Mouse (Mus musculus): ENCODE measurements around the gene Psmb1. TPM values are rescaled to one million over a fixed set of nuclear protein-coding genes. Genes with fewer than 3 reads are reported as not detected.

The Psmb1 gene
- polyA plus RNA-seq, 1 experiment from 2014 or later, result 222 TPM

DNA sequence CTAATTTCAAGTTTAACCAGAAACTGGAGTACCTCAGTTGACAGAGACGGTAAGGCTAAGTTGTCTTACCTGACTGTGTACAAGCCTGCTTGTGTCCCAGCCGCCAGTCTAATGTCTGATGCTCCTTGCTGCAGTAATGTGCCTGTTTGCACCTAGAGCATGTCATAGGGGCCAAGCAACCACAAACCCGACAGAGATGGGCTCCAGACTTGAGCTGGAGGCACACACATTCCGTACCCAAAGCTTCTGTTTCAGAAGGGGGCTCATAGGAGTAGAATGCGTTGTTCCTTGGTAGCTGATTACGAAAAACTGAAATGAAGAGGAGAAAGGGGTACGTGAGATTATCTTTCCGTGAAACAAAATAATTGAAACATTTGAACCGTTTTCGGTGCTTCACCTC lies 26.8 kb upstream of the Psmb1 start:
- H3K36me3 ChIP-seq (ENCODE audit: control insufficient read depth, insufficient read depth, low read length), result peaks cover 10% of the 10 kb centered on the region; the same call in 1 of the 2 replicates
- WGBS, result 11% methylated on average over 10 of the region's 10 CpGs
- peak overlapping the region; percentile 81 for H3K4me3 ChIP-seq (ENCODE audit: low read depth, low read length)
- no peak overlapping the region; the same call in 1 of the 2 replicates for H3K27ac ChIP-seq (replicated peaks)
- H3K9me3 ChIP-seq (ENCODE audit: control insufficient read depth, low read length), result no peaks in the 10 kb centered on the region
- ATAC-seq (ENCODE audit: low FRiP score, low TSS enrichment) (no peak), DNase-seq (ENCODE audit: low spot score) (no peak)
- peak overlapping the region; percentile 93 for H3K4me2 ChIP-seq (replicated peaks; ENCODE audit: low read depth)
- H3K27me3 ChIP-seq (ENCODE audit: control insufficient read depth, insufficient read depth, low read length), result no peaks in the 10 kb centered on the region
- TF ChIP-seq CTCF (IDR thresholded peaks at IDR 0.05; ENCODE audit: low read depth) (no peak), EP300 (optimal IDR thresholded peaks at IDR 0.05) (no peak)
- H3K4me1 ChIP-seq (replicated peaks; ENCODE audit: control insufficient read depth, insufficient read depth), result no peaks in the 10 kb centered on the region; the same call in 1 of the 2 replicates
- peak overlapping the region; percentile 82 for H3K9ac ChIP-seq (ENCODE audit: low read length)

DNA sequence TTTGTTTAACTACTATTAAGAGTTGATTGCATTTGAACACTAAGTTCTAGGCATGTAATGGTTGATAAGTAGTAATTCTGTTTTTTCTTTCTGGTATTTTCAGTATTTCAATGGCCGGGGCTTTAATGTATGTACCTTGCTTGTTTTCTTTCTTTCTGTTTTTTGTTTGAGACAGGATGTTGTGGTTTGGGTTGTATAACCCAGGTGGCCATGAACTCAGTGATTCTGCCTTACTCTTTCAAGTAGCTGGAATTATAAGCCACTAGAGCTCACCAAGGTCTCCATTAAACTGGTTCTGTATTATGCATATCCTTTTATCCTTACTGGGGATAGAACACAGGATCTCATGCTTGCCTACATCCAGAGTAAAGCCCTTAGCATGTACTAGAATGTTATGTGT lies 19.2 kb upstream of the Psmb1 start:
- no peak for DNase-seq (ENCODE audit: low spot score)
- Histone ChIP-seq H3K4me3 (ENCODE audit: low read depth, low read length) (no peak overlapping the region), H3K9ac (ENCODE audit: low read length) (no peak overlapping the region), H3K9me3 (ENCODE audit: control insufficient read depth, low read length) (no peaks in the 10 kb centered on the region), H3K27me3 (ENCODE audit: control insufficient read depth, insufficient read depth, low read length) (no peaks in the 10 kb centered on the region), H3K4me2 (replicated peaks; ENCODE audit: low read depth) (no peak overlapping the region), H3K4me1 (replicated peaks; ENCODE audit: control insufficient read depth, insufficient read depth) (no peaks in the 10 kb centered on the region), H3K27ac (replicated peaks) (no peak overlapping the region), H3K36me3 (ENCODE audit: control insufficient read depth, insufficient read depth, low read length) (peaks cover 29% of the 10 kb centered on the region; the same call in 1 of the 2 replicates)
- 94% methylated on average over 1 of the region's 1 CpGs for WGBS
- no peak for TF ChIP-seq EP300 (optimal IDR thresholded peaks at IDR 0.05)
- no peak for TF ChIP-seq CTCF (IDR thresholded peaks at IDR 0.05; ENCODE audit: low read depth)
- ATAC-seq (ENCODE audit: low FRiP score, low TSS enrichment), result no peak

DNA sequence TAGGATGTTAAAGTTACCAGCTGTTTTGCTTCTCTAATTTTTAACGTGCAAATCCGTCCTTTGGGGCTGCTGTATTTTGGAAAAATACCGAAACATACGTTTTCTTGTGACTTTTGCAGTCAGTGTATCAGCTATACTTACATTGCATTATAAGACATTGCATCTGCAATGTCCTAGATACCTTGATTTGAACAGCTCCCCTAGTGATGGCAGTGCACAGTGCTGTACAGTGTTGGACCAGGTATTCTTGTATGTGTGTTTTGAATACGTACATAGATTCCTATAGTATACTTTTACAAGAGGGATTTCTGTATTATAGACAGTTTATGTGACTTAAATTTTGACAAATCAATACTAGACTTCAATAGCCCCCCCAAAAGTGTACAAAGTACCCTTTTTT lies 18.6 kb upstream of the Psmb1 start:
- no peaks in the 10 kb centered on the region for H3K27me3 ChIP-seq (ENCODE audit: control insufficient read depth, insufficient read depth, low read length)
- no peak overlapping the region for H3K27ac ChIP-seq (replicated peaks)
- no peak; the same call in 1 of the 2 replicates for TF ChIP-seq CTCF (IDR thresholded peaks at IDR 0.05; ENCODE audit: low read depth)
- no peak for TF ChIP-seq EP300 (optimal IDR thresholded peaks at IDR 0.05)
- H3K9me3 ChIP-seq (ENCODE audit: control insufficient read depth, low read length), result no peaks in the 10 kb centered on the region
- WGBS, result 89% methylated on average over 5 of the region's 5 CpGs
- H3K9ac ChIP-seq (ENCODE audit: low read length), result no peak overlapping the region
- H3K4me2 ChIP-seq (replicated peaks; ENCODE audit: low read depth), result no peak overlapping the region
- DNase-seq (ENCODE audit: low spot score), result no peak
- no peaks in the 10 kb centered on the region for H3K4me1 ChIP-seq (replicated peaks; ENCODE audit: control insufficient read depth, insufficient read depth)
- peaks cover 29% of the 10 kb centered on the region; the same call in 1 of the 2 replicates for H3K36me3 ChIP-seq (ENCODE audit: control insufficient read depth, insufficient read depth, low read length)
- ATAC-seq (ENCODE audit: low FRiP score, low TSS enrichment), result no peak
- H3K4me3 ChIP-seq (ENCODE audit: low read depth, low read length), result no peak overlapping the region

DNA sequence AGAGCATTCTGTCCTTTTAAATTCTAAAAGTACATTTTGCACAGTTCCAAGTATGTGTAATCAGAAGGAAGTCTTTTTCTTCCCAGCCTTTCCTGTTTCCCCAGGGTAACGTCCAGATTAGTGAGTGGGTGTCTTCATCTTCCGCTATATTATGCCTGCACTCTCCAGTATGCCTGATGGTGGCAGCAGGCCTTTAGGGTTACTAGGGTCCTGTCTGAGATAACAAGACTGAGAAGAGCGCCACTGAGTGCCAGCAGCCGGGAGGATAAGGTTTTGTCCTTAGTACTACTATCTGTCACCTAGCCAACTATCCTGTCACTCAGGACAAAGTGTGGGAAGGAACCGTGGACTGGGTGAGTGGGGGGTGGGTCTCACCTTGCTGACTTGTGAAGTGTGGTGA lies 18.2 kb upstream of the Psmb1 start:
- DNase-seq (ENCODE audit: low spot score) (no peak), ATAC-seq (ENCODE audit: low FRiP score, low TSS enrichment) (no peak)
- TF ChIP-seq CTCF (IDR thresholded peaks at IDR 0.05; ENCODE audit: low read depth), result peak; percentile 19; the same call in 1 of the 2 replicates
- no peak for TF ChIP-seq EP300 (optimal IDR thresholded peaks at IDR 0.05)
- no peaks in the 10 kb centered on the region for H3K4me1 ChIP-seq (replicated peaks; ENCODE audit: control insufficient read depth, insufficient read depth)
- no peaks in the 10 kb centered on the region for H3K27me3 ChIP-seq (ENCODE audit: control insufficient read depth, insufficient read depth, low read length)
- H3K9ac ChIP-seq (ENCODE audit: low read length), result no peak overlapping the region
- no peak overlapping the region for H3K4me2 ChIP-seq (replicated peaks; ENCODE audit: low read depth)
- no peaks in the 10 kb centered on the region for H3K9me3 ChIP-seq (ENCODE audit: control insufficient read depth, low read length)
- WGBS, result 73% methylated on average over 5 of the region's 5 CpGs
- no peak overlapping the region for H3K27ac ChIP-seq (replicated peaks)
- H3K4me3 ChIP-seq (ENCODE audit: low read depth, low read length), result no peak overlapping the region
- peaks cover 29% of the 10 kb centered on the region; the same call in 1 of the 2 replicates for H3K36me3 ChIP-seq (ENCODE audit: control insufficient read depth, insufficient read depth, low read length)

DNA sequence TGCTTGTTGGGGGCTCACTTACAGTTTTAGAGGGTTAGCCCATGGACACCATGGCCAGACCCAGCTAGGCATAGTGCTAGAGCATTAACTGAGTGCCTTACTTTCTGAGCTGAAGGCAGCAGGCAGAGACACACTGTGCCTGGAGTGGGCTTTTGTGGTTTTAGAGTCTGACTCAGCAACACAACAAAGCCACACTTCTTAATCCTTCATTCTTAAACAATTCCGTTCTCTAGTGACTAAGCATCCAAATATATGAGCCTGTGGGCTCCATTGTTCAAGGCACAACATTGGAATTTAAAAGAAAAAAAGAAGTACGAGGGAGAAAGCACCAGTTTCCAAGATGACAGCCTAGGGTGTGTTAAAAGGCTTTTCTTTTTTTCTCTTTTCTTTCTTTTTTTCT lies 11.1 kb upstream of the Psmb1 start:
- DNase-seq (ENCODE audit: low spot score) (no peak), ATAC-seq (ENCODE audit: low FRiP score, low TSS enrichment) (no peak)
- no peak overlapping the region for H3K4me2 ChIP-seq (replicated peaks; ENCODE audit: low read depth)
- no peaks in the 10 kb centered on the region for H3K4me1 ChIP-seq (replicated peaks; ENCODE audit: control insufficient read depth, insufficient read depth)
- H3K27ac ChIP-seq (replicated peaks), result no peak overlapping the region
- TF ChIP-seq CTCF (IDR thresholded peaks at IDR 0.05; ENCODE audit: low read depth), result no peak
- TF ChIP-seq EP300 (optimal IDR thresholded peaks at IDR 0.05), result no peak
- H3K9me3 ChIP-seq (ENCODE audit: control insufficient read depth, low read length), result no peaks in the 10 kb centered on the region
- 80% methylated on average over 2 of the region's 2 CpGs for WGBS
- H3K9ac ChIP-seq (ENCODE audit: low read length), result no peak overlapping the region
- no peak overlapping the region for H3K4me3 ChIP-seq (ENCODE audit: low read depth, low read length)
- H3K27me3 ChIP-seq (ENCODE audit: control insufficient read depth, insufficient read depth, low read length), result no peaks in the 10 kb centered on the region
- peaks cover 25% of the 10 kb centered on the region for H3K36me3 ChIP-seq (ENCODE audit: control insufficient read depth, insufficient read depth, low read length)

DNA sequence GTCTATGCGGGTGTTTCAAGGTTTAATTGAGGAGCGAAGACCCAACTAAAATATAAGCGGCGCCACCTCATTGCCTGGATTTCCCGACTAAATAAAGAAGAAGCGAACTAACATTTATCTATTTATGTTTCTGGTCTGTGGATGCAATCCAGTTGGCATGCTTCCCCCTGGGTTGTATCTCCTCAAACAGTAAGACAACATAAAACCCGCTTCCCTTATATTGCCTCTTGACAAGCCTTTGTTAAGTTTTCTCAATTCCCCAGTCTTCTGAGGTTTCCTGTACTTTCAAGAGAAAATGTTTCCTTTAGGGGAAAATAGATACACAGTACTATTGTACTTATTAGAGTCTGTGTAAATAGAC lies 818 bp downstream of the Psmb1 start:
- Histone ChIP-seq H3K27ac (replicated peaks) (peak overlapping the region; percentile 94), H3K9ac (ENCODE audit: low read length) (no peak overlapping the region)

More for the DNA sequence above, 818 bp downstream of the Psmb1 start:
- H3K9me3 ChIP-seq (ENCODE audit: control insufficient read depth, low read length), result no peaks in the 10 kb centered on the region
- H3K4me1 ChIP-seq (replicated peaks; ENCODE audit: control insufficient read depth, insufficient read depth), result peaks cover 4% of the 10 kb centered on the region; the same call in 1 of the 2 replicates
- H3K4me2 ChIP-seq (replicated peaks; ENCODE audit: low read depth), result peak overlapping the region; percentile 74
- peak overlapping the region; percentile 74; the same call in 1 of the 2 replicates for H3K4me3 ChIP-seq (ENCODE audit: low read depth, low read length)
- 38% methylated on average over 7 of the region's 7 CpGs for WGBS
- no peaks in the 10 kb centered on the region for H3K36me3 ChIP-seq (ENCODE audit: control insufficient read depth, insufficient read depth, low read length)
- ATAC-seq (ENCODE audit: low FRiP score, low TSS enrichment), result no peak
- no peaks in the 10 kb centered on the region for H3K27me3 ChIP-seq (ENCODE audit: control insufficient read depth, insufficient read depth, low read length)
- no peak for TF ChIP-seq CTCF (IDR thresholded peaks at IDR 0.05; ENCODE audit: low read depth)
- TF ChIP-seq EP300 (optimal IDR thresholded peaks at IDR 0.05), result no peak
- no peak for DNase-seq (ENCODE audit: low spot score)
